Mouse (Mus musculus) activated CD4-positive, CD25-positive, alpha-beta regulatory T cell, adult 4 months (primary cell): ENCODE measurements around the gene Tex12. TPM values are rescaled to one million over a fixed set of nuclear protein-coding genes. Genes with fewer than 3 reads are reported as not detected.
A peak's percentile ranks its signal among the peaks of the same experiment; 100 is the strongest.

ENCODE experiments used
- ATAC-seq: one replicate; pipeline ENCODE4 v1.8.0; 2017
- polyA plus RNA-seq, 2 experiments: library from polyadenylated mRNA; unstranded; fragments of 100-300 nt; shearing (Covaris generic); gene quantifications; one replicate each; pipeline ENCODE4 v1.2.1; 2017

The Tex12 gene
- polyA plus RNA-seq, 2 experiments from 2014 or later, result not detected

- ATAC-seq, result no peak
Observed at GRCm38 (mm10) chr9:50555094-50555446, 6.1 kb downstream of the Tex12 start, which contains the start of gene Bco2. TSS of gene Bco2 (minus strand) at chr9:50555181.

GRCm38 (mm10) chr9:50554241-50555093 is 6.7 kb downstream of the Tex12 start, which contains the start of gene Il18:
TSS of gene Il18 (plus strand) at chr9:50554827.
- peak; percentile 95 for ATAC-seq

- no peak for ATAC-seq
Observed at GRCm38 (mm10) chr9:50553547-50553946, 7.6 kb downstream of the Tex12 start.

GRCm38 (mm10) chr9:50552206-50552605 is 8.9 kb downstream of the Tex12 start:
- no peak for ATAC-seq

- no peak for ATAC-seq
Observed at GRCm38 (mm10) chr9:50548936-50549335, 12.2 kb downstream of the Tex12 start.

- peak; percentile 63 for ATAC-seq
Observed at GRCm38 (mm10) chr9:50547859-50548478, 13.2 kb downstream of the Tex12 start.

- ATAC-seq, result no peak
Observed at GRCm38 (mm10) chr9:50542401-50542800, 18.7 kb downstream of the Tex12 start.

GRCm38 (mm10) chr9:50540170-50540569 is 21.0 kb downstream of the Tex12 start:
- no peak for ATAC-seq

GRCm38 (mm10) chr9:50537295-50537694 is 23.8 kb downstream of the Tex12 start:
- peak; percentile 45 for ATAC-seq

- no peak for ATAC-seq
Observed at GRCm38 (mm10) chr9:50536603-50537135, 24.5 kb downstream of the Tex12 start.

GRCm38 (mm10) chr9:50535930-50536329 is 25.2 kb downstream of the Tex12 start:
- no peak for ATAC-seq

- no peak for ATAC-seq
Observed at GRCm38 (mm10) chr9:50533791-50534190, 27.3 kb downstream of the Tex12 start.

GRCm38 (mm10) chr9:50533328-50533727 is 27.8 kb downstream of the Tex12 start:
- ATAC-seq, result peak; percentile 30

GRCm38 (mm10) chr9:50530890-50531289 is 30.2 kb downstream of the Tex12 start:
- no peak for ATAC-seq

- ATAC-seq, result peak; percentile 95
Observed at GRCm38 (mm10) chr9:50528293-50528892, 32.7 kb downstream of the Tex12 start, which contains the start of gene Pts. TSS of gene Pts (minus strand) at chr9:50528724.

GRCm38 (mm10) chr9:50527860-50528259 is 33.3 kb downstream of the Tex12 start:
- ATAC-seq, result no peak

- ATAC-seq, result no peak
Observed at GRCm38 (mm10) chr9:50525585-50525984, 35.5 kb downstream of the Tex12 start.

GRCm38 (mm10) chr9:50524936-50525335 is 36.2 kb downstream of the Tex12 start:
- ATAC-seq, result no peak

GRCm38 (mm10) chr9:50522574-50522973 is 38.6 kb downstream of the Tex12 start:
- no peak for ATAC-seq

- no peak for ATAC-seq
Observed at GRCm38 (mm10) chr9:50521562-50521961, 39.6 kb downstream of the Tex12 start.

GRCm38 (mm10) chr9:50520748-50521147 is 40.4 kb downstream of the Tex12 start:
- ATAC-seq, result no peak

GRCm38 (mm10) chr9:50518781-50519180 is 42.3 kb downstream of the Tex12 start:
- ATAC-seq, result no peak

GRCm38 (mm10) chr9:50515462-50515861 is 45.7 kb downstream of the Tex12 start:
- no peak for ATAC-seq
